Mouse (Mus musculus): ENCODE measurements around the gene Gpc4.

Gpc4 gene

DNA sequence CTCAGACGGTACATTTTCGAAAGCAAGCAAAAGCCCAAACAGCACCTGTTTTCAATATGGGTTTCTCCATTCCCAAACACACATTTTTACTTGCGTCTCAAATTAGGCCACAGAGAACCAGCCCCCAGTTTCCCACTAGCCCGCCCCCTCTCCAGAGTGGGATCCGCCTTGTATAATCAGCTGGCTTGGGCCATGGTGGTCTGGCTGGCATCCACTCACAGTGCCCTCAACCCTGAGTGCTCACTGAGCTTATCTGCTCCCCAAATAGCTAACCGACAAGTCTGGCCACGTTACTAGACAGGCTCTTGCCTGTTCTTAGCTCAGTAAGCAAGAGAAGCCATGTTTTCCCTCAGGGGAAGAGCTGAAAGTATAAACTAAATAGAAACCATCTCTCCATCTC lies 134.9 kb downstream of the Gpc4 start:
- DNase-seq (ENCODE audit: low spot score), result no peak

DNA sequence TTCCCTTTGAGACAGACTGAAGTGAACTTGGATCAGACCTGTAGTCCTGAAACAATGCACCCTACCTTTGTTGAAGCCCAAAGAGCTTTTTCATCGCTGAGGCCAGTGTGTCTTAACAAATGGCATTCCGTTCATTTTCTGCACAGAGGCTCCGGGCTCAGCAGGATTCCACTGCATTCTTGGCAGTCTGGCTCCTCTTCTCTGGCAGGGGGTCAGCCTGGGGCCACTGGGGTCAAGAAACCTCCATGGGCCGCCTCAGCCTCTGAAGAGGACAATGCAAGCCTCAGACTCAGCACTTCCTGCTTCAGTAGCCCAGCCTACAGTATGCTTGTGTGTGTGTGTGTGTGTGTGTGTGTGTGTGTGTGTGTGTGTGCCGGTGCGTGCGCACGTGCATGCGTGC lies 147.4 kb downstream of the Gpc4 start:
- DNase-seq (ENCODE audit: low spot score), result no peak
